Mouse (Mus musculus) mammary gland, adult 2 months (tissue): ENCODE results near the gene Suds3. TPM values are rescaled to one million over a fixed set of nuclear protein-coding genes. Genes with fewer than 3 reads are reported as not detected.

Experiments
- polyA plus RNA-seq: library from polyadenylated mRNA; depleted of rRNA; stranded (reverse); fragments of >200 nt; gene quantifications from 2 replicates; pipeline ENCODE4 v1.2.3, GENCODE M21; 2012; ENCODE audit warnings: low replicate concordance; rRNA removed

Gene Suds3
- 50.4 and 67.3 TPM in 2 replicates for polyA plus RNA-seq

DNA sequence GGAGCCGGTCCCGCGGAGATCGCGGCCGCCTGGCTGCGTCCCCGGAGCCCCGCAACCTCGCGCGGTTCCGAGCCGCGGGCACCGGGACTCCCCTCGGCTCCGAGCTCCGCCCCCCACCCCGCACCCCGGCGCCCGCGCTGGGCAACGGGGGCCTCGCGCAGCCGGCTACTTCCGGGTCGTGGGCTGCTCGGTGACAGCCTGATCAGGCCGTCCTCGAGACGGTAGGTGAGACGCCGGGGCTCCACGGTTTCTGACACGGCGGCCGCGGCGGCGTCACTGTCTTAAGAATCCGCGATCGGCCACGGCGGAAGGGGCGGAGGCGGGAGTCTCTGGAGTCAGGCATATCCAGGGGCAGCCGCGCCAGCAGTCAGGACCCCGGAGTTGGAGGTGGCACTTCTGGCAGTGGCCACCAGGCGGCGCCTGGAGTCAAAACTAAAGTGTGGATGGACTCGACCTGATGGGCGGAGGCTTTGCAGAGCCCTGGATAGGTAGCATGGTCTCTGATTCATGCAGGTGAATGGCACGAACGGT lies at the start of gene Suds3:
TSS of gene Suds3 (minus strand) at position 278 of the 531 bp plus-strand sequence.

DNA sequence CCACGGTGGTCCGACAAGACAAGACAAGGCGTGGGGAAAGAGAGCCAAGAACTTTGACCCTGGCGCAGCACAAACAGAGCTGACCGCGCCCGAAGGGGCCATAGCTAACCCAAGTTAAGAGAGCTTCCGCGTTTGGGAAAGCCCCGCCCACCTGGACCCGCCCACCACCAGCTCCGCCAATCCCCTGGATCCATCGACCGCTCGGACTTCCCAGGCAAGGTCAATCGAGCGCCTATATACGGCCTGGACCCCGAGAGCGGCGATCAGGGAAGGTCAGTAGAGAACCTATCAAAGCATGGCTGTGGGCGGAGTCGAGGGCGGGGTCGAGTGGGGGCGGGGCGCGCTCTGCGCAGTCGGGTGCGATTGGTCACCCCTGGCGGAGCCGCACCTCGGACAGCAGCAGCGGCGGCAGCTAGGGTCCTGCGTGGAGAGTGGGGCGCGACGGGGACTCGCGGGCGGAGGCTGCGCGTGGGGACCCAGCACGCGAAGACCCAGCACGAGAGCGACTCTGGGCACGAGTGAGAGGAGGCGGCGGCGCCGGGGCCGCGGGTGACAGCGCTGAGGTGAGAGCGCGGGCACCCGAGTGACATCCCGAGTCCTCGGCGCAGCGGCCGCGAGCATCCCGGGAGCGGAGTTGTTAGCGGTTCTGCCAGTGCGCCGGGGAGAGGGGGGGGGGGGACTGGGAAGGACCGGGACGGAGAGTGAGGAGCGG lies 4.0 kb upstream of the Suds3 start, which contains the start of gene Taok3:
TSS of gene Taok3 (plus strand) at position 353 of the 712 bp plus-strand sequence.

Other genes with a start within 250 kb of the Suds3 start
- 11.5 and 14.4 TPM in 2 replicates for gene Taok3, start 4.0 kb upstream of the Suds3 start, polyA plus RNA-seq
- 407 and 670 TPM in 2 replicates for gene Pebp1, start 171.5 kb upstream of the Suds3 start, polyA plus RNA-seq
- gene Vsig10, start 203.0 kb upstream of the Suds3 start, polyA plus RNA-seq: 28.8 and 39.4 TPM in 2 replicates
- gene Wsb2, start 241.2 kb upstream of the Suds3 start, polyA plus RNA-seq: 85.3 and 164 TPM in 2 replicates